Comparison of ENCODE assay signal across 19 mouse cellular contexts in the genomic region with DNA sequence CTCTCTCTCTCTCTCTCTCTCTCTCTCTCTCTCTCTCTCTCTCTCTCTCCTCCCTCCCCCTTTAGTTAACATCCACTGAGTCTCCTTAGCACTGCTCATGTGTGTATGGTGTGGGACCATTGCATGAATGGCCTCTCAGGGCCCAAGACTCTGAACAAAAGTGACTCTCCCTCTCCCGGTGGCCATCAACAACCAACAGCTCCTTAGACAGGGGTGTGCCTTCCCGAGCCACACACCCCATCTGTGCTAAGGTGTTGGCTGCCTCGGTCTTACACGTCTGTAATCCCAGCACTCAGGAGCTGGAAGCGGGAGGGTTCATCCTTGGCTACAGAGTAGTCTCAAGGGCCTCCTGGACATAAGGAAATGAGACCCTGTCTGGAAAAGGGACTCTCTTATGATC.
"Had no signal": no experiment of that assay in that cellular context is flagged by ENCODE, and none has a peak within 500 bp of the region (broad histone marks: within the 10 kb centered on the region; RNA-seq: fewer than 3 reads in every experiment).

No protein-coding gene starts in this region.

- H3K4me3 ChIP-seq: midbrain, embryonic 10.5 days; midbrain, embryonic 12.5 days; myocyte; neural tube, embryonic 13.5 days; neural tube, embryonic 15.5 days; stomach, embryonic 15.5 days had no signal

- H3K27ac ChIP-seq: midbrain, embryonic 10.5 days; midbrain, embryonic 12.5 days; neural tube, embryonic 13.5 days; neural tube, embryonic 15.5 days; stomach, embryonic 15.5 days; stomach, postnatal 0 days had no signal

- ATAC-seq: midbrain, embryonic 16.5 days had no signal

- DNase-seq: lung, adult 18-20 months; lung, embryonic 14.5 days; lung, postnatal 10 days; lung, postnatal 4 days; midbrain, embryonic 14.5 days; right cerebral cortex, postnatal 25 days; right cerebral cortex, postnatal 4 days; spleen, adult 18-20 months; thymus, adult 2 months; thymus, postnatal 25 days; thymus, postnatal 4 days had no signal

- H3K9ac ChIP-seq: lung, embryonic 14.5 days; midbrain, embryonic 12.5 days; neural tube, embryonic 13.5 days; neural tube, embryonic 15.5 days; stomach, embryonic 15.5 days had no signal

- H3K4me2 ChIP-seq: lung, embryonic 14.5 days; midbrain, embryonic 12.5 days; neural tube, embryonic 13.5 days; neural tube, embryonic 15.5 days; stomach, embryonic 15.5 days had no signal

- H3K4me1 ChIP-seq: stomach, embryonic 15.5 days had no signal

- H3K9me3 ChIP-seq: midbrain, embryonic 10.5 days; midbrain, embryonic 12.5 days; neural tube, embryonic 13.5 days; neural tube, embryonic 15.5 days; stomach, embryonic 15.5 days had no signal

- H3K36me3 ChIP-seq: midbrain, embryonic 10.5 days; midbrain, embryonic 12.5 days; neural tube, embryonic 13.5 days; neural tube, embryonic 15.5 days; stomach, embryonic 15.5 days had no signal
